Mouse (Mus musculus): ENCODE measurements around the gene Stxbp5.
"Not testable (repeated sequence)": the region's sequence is repeated elsewhere in the genome, so short reads cannot be mapped to it uniquely, and the experiment has no call there.

The Stxbp5 gene

GRCm38 (mm10) chr10:9901071-9901696, at the start of gene Stxbp5:
Stxbp5 (minus strand) TSS chr10:9901079.
- peak; percentile 70 for DNase-seq (ENCODE audit: low spot score)

GRCm38 (mm10) chr10:9912395-9912794, 11.5 kb upstream of the Stxbp5 start:
- DNase-seq (ENCODE audit: low spot score): no peak

GRCm38 (mm10) chr10:9907919-9908502, 7.1 kb upstream of the Stxbp5 start:
- no peak for DNase-seq (ENCODE audit: low spot score)

GRCm38 (mm10) chr10:9907519-9907918, 6.6 kb upstream of the Stxbp5 start:
- DNase-seq (ENCODE audit: low spot score): no peak

GRCm38 (mm10) chr10:9906185-9906584, 5.3 kb upstream of the Stxbp5 start:
- no peak for DNase-seq (ENCODE audit: low spot score)

GRCm38 (mm10) chr10:9901697-9902239, 889 bp upstream of the Stxbp5 start:
- peak; percentile 51 for DNase-seq (ENCODE audit: low spot score)

- DNase-seq (ENCODE audit: low spot score): peak; percentile 35
These were observed 386 bp downstream of the Stxbp5 start for GRCm38 (mm10) chr10:9900315-9901070.

- no peak for DNase-seq (ENCODE audit: low spot score)
These were observed 1.1 kb downstream of the Stxbp5 start for GRCm38 (mm10) chr10:9899816-9900215.

- DNase-seq (ENCODE audit: low spot score): no peak
These were observed 1.8 kb downstream of the Stxbp5 start for GRCm38 (mm10) chr10:9899086-9899485.

GRCm38 (mm10) chr10:9897852-9898251, 3.0 kb downstream of the Stxbp5 start:
- DNase-seq (ENCODE audit: low spot score): no peak

- no peak for DNase-seq (ENCODE audit: low spot score)
These were observed 7.3 kb downstream of the Stxbp5 start for GRCm38 (mm10) chr10:9893562-9893961.

GRCm38 (mm10) chr10:9889651-9890050, 11.2 kb downstream of the Stxbp5 start:
- no peak for DNase-seq (ENCODE audit: low spot score)

- no peak for DNase-seq (ENCODE audit: low spot score)
These were observed 12.2 kb downstream of the Stxbp5 start for GRCm38 (mm10) chr10:9888655-9889054.

- not testable (repeated sequence) for DNase-seq (ENCODE audit: low spot score)
These were observed 19.0 kb downstream of the Stxbp5 start for GRCm38 (mm10) chr10:9881781-9882320.

- DNase-seq (ENCODE audit: low spot score): no peak
These were observed 20.7 kb downstream of the Stxbp5 start for GRCm38 (mm10) chr10:9880070-9880728.

GRCm38 (mm10) chr10:9878821-9879489, 21.9 kb downstream of the Stxbp5 start:
- no peak for DNase-seq (ENCODE audit: low spot score)

- no peak for DNase-seq (ENCODE audit: low spot score)
These were observed 25.0 kb downstream of the Stxbp5 start for GRCm38 (mm10) chr10:9875905-9876304.

- no peak for DNase-seq (ENCODE audit: low spot score)
These were observed 28.7 kb downstream of the Stxbp5 start for GRCm38 (mm10) chr10:9872143-9872542.

GRCm38 (mm10) chr10:9866793-9867579, 33.9 kb downstream of the Stxbp5 start:
- no peak for DNase-seq (ENCODE audit: low spot score)

GRCm38 (mm10) chr10:9860022-9860421, 40.9 kb downstream of the Stxbp5 start:
- DNase-seq (ENCODE audit: low spot score): no peak

GRCm38 (mm10) chr10:9859476-9859875, 41.4 kb downstream of the Stxbp5 start:
- DNase-seq (ENCODE audit: low spot score): no peak
